Mouse (Mus musculus): ENCODE data around the gene Iqgap2. TPM values are rescaled to one million over a fixed set of nuclear protein-coding genes. Genes with fewer than 3 reads are reported as not detected.

Gene Iqgap2
- total and polyA plus RNA-seq, 2 experiments from 2014 or later, result 2.0 to 5.4 TPM

DNA sequence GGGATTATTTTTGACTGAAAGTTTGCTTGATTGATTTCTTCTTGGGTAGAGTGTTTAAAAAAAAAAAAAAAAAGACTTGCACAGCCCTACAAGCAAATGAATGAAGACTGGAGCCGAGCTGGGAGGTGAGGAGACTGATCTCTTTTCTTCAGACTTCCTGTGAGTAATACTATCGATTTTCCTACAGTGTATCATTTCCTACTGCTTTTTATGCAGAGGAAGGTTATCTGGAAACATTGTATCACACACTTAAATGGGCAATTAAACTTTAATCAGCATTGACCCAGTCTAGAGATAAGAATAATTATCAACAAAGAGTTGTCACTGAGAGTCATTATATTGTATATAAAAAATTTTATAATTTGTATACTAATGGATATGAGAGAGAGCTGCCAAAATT lies 261.0 kb downstream of the Iqgap2 start:
- ATAC-seq (ENCODE audit: low FRiP score) (no peak), DNase-seq (ENCODE audit: low spot score) (no peak)
- no peak for TF ChIP-seq CTCF (IDR thresholded peaks at IDR 0.05)
- Histone ChIP-seq H3K9ac (replicated peaks; ENCODE audit: low read length, poor library complexity, severe bottlenecking) (no peak overlapping the region), H3K4me3 (ENCODE audit: low read depth, low read length) (no peak overlapping the region), H3K9me3 (ENCODE audit: low read length) (no peaks in the 10 kb centered on the region), H3K27me3 (ENCODE audit: insufficient read depth, low read length) (no peaks in the 10 kb centered on the region), H3K36me3 (ENCODE audit: insufficient read depth, low read length) (no peaks in the 10 kb centered on the region), H3K4me1 (ENCODE audit: insufficient read depth, low read length) (no peaks in the 10 kb centered on the region), H3K4me2 (ENCODE audit: low read depth, low read length, poor library complexity, severe bottlenecking) (no peak overlapping the region), H3K27ac (ENCODE audit: low read depth, low read length) (no peak overlapping the region)
- 87% methylated on average over 2 of the region's 2 CpGs for WGBS

DNA sequence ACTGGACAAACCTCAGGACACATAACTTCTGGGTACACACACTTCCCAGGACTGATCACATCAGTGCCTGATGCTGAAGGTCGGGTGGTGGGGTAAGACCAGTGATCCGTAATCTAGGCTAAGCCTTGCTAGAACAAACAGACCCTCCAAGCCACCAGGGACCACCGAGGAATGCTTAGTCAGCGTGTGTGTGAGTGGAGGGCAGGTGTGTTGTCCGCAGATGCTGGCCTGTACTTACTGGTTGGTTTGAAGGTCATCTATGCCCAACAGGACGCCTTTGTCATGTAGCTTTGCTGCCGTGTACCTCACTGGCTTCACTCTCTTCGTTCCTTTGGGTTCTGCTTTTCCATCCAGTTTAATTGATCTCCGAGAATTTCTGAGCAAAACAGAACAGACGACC lies 262.0 kb downstream of the Iqgap2 start:
- 90% methylated on average over 10 of the region's 10 CpGs for WGBS
- no peak overlapping the region for H3K4me3 ChIP-seq (ENCODE audit: low read depth, low read length)

DNA sequence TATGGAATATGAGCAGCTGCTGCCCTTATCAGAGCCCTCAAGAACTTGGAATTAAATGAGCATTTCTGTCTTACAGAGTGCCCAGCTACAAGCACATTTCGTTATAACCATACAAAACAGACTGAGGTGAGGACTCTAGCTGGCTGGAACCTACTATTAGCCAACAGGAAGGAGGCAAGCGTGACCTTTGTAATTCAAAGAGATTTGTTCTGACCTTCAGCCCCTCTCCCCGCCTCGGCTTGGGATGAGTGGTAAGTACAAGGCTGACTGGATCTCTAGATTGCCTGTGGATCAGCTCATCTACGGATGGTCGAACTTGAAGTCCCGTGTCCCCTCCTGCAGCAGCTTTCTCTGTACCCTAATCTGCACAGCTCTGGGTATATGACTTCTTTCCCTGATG lies 265.0 kb downstream of the Iqgap2 start:
- Histone ChIP-seq H3K36me3 (ENCODE audit: insufficient read depth, low read length) (no peaks in the 10 kb centered on the region), H3K27ac (ENCODE audit: low read depth, low read length) (no peak overlapping the region), H3K4me1 (ENCODE audit: insufficient read depth, low read length) (no peaks in the 10 kb centered on the region), H3K4me3 (ENCODE audit: low read depth, low read length) (no peak overlapping the region), H3K9ac (replicated peaks; ENCODE audit: low read length, poor library complexity, severe bottlenecking) (no peak overlapping the region), H3K9me3 (ENCODE audit: low read length) (no peaks in the 10 kb centered on the region), H3K27me3 (ENCODE audit: insufficient read depth, low read length) (no peaks in the 10 kb centered on the region), H3K4me2 (ENCODE audit: low read depth, low read length, poor library complexity, severe bottlenecking) (no peak overlapping the region)
- 51% methylated on average over 7 of the region's 7 CpGs for WGBS
- TF ChIP-seq CTCF (IDR thresholded peaks at IDR 0.05), result no peak
- no peak for DNase-seq (ENCODE audit: low spot score)
- ATAC-seq (ENCODE audit: low FRiP score), result no peak

More for the DNA sequence above, 262.0 kb downstream of the Iqgap2 start:
- no peaks in the 10 kb centered on the region for H3K4me1 ChIP-seq (ENCODE audit: insufficient read depth, low read length)
- DNase-seq (ENCODE audit: low spot score) (no peak), ATAC-seq (ENCODE audit: low FRiP score) (no peak)
- TF ChIP-seq CTCF (IDR thresholded peaks at IDR 0.05), result no peak
- H3K9me3 ChIP-seq (ENCODE audit: low read length), result no peaks in the 10 kb centered on the region
- H3K27me3 ChIP-seq (ENCODE audit: insufficient read depth, low read length), result no peaks in the 10 kb centered on the region
- no peaks in the 10 kb centered on the region for H3K36me3 ChIP-seq (ENCODE audit: insufficient read depth, low read length)
- no peak overlapping the region for H3K4me2 ChIP-seq (ENCODE audit: low read depth, low read length, poor library complexity, severe bottlenecking)
- H3K27ac ChIP-seq (ENCODE audit: low read depth, low read length), result no peak overlapping the region
- no peak overlapping the region for H3K9ac ChIP-seq (replicated peaks; ENCODE audit: low read length, poor library complexity, severe bottlenecking)

DNA sequence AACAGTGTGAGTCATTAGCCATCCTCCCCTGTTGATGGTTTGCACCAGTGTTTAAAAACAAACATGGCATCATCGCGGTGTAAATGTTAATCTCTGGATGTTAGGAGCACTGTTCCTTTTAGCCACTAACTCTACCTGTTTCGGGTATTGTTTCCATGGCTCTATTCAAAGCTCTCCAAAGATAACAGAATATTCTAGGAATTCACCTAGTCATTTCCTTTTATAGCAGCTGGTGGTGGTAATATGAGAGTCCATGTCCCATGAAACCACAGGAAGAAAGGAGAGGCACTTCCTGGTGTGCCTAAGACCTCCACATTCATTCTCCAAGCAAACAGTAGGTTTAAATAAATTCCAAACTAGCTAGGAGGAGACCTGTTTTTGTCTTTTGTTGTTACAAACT lies 268.7 kb downstream of the Iqgap2 start:
- H3K4me3 ChIP-seq (ENCODE audit: low read depth, low read length), result no peak overlapping the region
- H3K27me3 ChIP-seq (ENCODE audit: insufficient read depth, low read length), result no peaks in the 10 kb centered on the region
- 86% methylated on average over 3 of the region's 3 CpGs for WGBS
- no peak overlapping the region for H3K4me2 ChIP-seq (ENCODE audit: low read depth, low read length, poor library complexity, severe bottlenecking)
- no peaks in the 10 kb centered on the region for H3K9me3 ChIP-seq (ENCODE audit: low read length)
- ATAC-seq (ENCODE audit: low FRiP score) (no peak), DNase-seq (ENCODE audit: low spot score) (no peak)
- no peaks in the 10 kb centered on the region for H3K36me3 ChIP-seq (ENCODE audit: insufficient read depth, low read length)
- H3K27ac ChIP-seq (ENCODE audit: low read depth, low read length), result no peak overlapping the region
- H3K9ac ChIP-seq (replicated peaks; ENCODE audit: low read length, poor library complexity, severe bottlenecking), result no peak overlapping the region
- no peaks in the 10 kb centered on the region for H3K4me1 ChIP-seq (ENCODE audit: insufficient read depth, low read length)
- no peak for TF ChIP-seq CTCF (IDR thresholded peaks at IDR 0.05)

DNA sequence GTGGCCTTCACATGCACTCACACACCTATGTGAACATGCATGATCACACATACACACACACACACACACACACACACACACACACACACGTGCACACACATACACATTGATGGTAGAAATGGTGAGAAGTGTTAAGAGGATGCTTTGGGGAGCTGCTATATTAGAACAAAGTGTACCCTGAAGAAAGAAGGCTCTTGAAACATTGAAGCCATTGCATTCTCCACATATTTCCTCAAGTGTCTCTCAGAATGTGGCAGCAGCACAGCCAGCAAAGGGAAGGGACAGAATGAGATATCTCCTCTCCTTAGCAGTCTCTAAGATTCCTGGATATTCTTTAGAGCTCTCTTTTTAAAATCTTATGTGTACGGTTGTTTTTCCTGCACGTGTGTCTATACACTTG lies 270.2 kb downstream of the Iqgap2 start:
- H3K4me3 ChIP-seq (ENCODE audit: low read depth, low read length), result no peak overlapping the region
- no peaks in the 10 kb centered on the region for H3K36me3 ChIP-seq (ENCODE audit: insufficient read depth, low read length)
- no peaks in the 10 kb centered on the region for H3K4me1 ChIP-seq (ENCODE audit: insufficient read depth, low read length)
- no peaks in the 10 kb centered on the region for H3K27me3 ChIP-seq (ENCODE audit: insufficient read depth, low read length)
- DNase-seq (ENCODE audit: low spot score) (no peak), ATAC-seq (ENCODE audit: low FRiP score) (no peak)
- H3K4me2 ChIP-seq (ENCODE audit: low read depth, low read length, poor library complexity, severe bottlenecking), result no peak overlapping the region
- no peak overlapping the region for H3K27ac ChIP-seq (ENCODE audit: low read depth, low read length)
- no peak for TF ChIP-seq CTCF (IDR thresholded peaks at IDR 0.05)
- 89% methylated on average over 3 of the region's 3 CpGs for WGBS
- H3K9me3 ChIP-seq (ENCODE audit: low read length), result no peaks in the 10 kb centered on the region
- H3K9ac ChIP-seq (replicated peaks; ENCODE audit: low read length, poor library complexity, severe bottlenecking), result no peak overlapping the region

DNA sequence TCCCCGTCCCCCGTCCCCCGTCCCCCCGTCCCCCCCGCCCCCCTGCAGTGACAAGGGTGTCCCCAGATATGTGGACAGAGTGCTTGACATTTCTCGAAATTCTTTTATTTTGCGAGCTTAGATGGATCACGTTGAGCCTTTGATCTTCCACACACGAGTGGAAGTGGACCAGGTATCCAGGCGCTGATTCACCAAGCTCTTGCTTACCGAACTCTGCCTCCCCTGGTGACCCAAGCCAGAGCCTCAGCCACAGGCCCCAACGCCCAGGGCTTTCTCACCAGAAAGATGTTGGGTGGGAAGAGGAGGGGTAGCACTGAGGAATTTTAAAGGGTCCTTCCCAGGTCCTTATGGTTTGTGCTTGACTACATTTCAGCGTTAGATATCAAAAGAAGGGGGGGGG lies 272.9 kb downstream of the Iqgap2 start:
- no peak for TF ChIP-seq CTCF (IDR thresholded peaks at IDR 0.05)
- WGBS, result 8% methylated on average over 13 of the region's 13 CpGs
- Histone ChIP-seq H3K9me3 (ENCODE audit: low read length) (no peaks in the 10 kb centered on the region), H3K36me3 (ENCODE audit: insufficient read depth, low read length) (no peaks in the 10 kb centered on the region), H3K4me2 (ENCODE audit: low read depth, low read length, poor library complexity, severe bottlenecking) (peak overlapping the region; percentile 97), H3K27ac (ENCODE audit: low read depth, low read length) (no peak overlapping the region), H3K9ac (replicated peaks; ENCODE audit: low read length, poor library complexity, severe bottlenecking) (peak overlapping the region; percentile 74), H3K27me3 (ENCODE audit: insufficient read depth, low read length) (no peaks in the 10 kb centered on the region), H3K4me1 (ENCODE audit: insufficient read depth, low read length) (no peaks in the 10 kb centered on the region), H3K4me3 (ENCODE audit: low read depth, low read length) (peak overlapping the region; percentile 79)
- no peak for ATAC-seq (ENCODE audit: low FRiP score)
- DNase-seq (ENCODE audit: low spot score), result no peak
